Mouse (Mus musculus): ENCODE measurements at regions not wholly inside any gene's neighbourhood (a gene's known extent, or its start where the extent isn't known, plus 50 kb on each side); places are given as distances from the start of the nearest gene placed in this dataset.

- Histone ChIP-seq H3K27ac (ENCODE audit: low read depth, low read length) (no peak overlapping the region), H3K9me3 (replicated peaks; ENCODE audit: control insufficient read depth, low read length) (no peaks in the 10 kb centered on the region), H3K4me3 (ENCODE audit: low read depth, low read length) (no peak overlapping the region), H3K27me3 (ENCODE audit: control insufficient read depth, insufficient read depth, low read length) (no peaks in the 10 kb centered on the region), H3K4me2 (no peak overlapping the region), H3K36me3 (ENCODE audit: control insufficient read depth, insufficient read depth, low read length) (no peaks in the 10 kb centered on the region), H3K9ac (ENCODE audit: low read depth, low read length) (no peak overlapping the region), H3K4me1 (ENCODE audit: control insufficient read depth, insufficient read depth, low read length) (0 out of 2 replicates have a peak, but pooled peaks cover 2% of the 10 kb centered on the region)
- 72% methylated on average over 6 of the region's 6 CpGs for WGBS (ENCODE audit: insufficient replicate concordance)
- no peak for ATAC-seq (replicated peaks; ENCODE audit: insufficient number of reproducible peaks, low FRiP score, low TSS enrichment)
Observed at GRCm38 (mm10) chr10:67788116-67788515, 124.3 kb downstream of the Zfp365 start.

GRCm38 (mm10) chr10:67785563-67785962, 126.9 kb downstream of the Zfp365 start:
- H3K9ac ChIP-seq (ENCODE audit: low read depth, low read length): no peak overlapping the region
- H3K4me1 ChIP-seq (ENCODE audit: control insufficient read depth, insufficient read depth, low read length): 0 out of 2 replicates have a peak, but pooled peaks cover 2% of the 10 kb centered on the region
- H3K27ac ChIP-seq (ENCODE audit: low read depth, low read length): no peak overlapping the region
- H3K36me3 ChIP-seq (ENCODE audit: control insufficient read depth, insufficient read depth, low read length): no peaks in the 10 kb centered on the region
- no peak overlapping the region for H3K4me2 ChIP-seq
- ATAC-seq (replicated peaks; ENCODE audit: insufficient number of reproducible peaks, low FRiP score, low TSS enrichment): no peak
- WGBS (ENCODE audit: insufficient replicate concordance): 65% methylated on average over 2 of the region's 2 CpGs
- H3K9me3 ChIP-seq (replicated peaks; ENCODE audit: control insufficient read depth, low read length): no peaks in the 10 kb centered on the region
- no peaks in the 10 kb centered on the region for H3K27me3 ChIP-seq (ENCODE audit: control insufficient read depth, insufficient read depth, low read length)
- no peak overlapping the region for H3K4me3 ChIP-seq (ENCODE audit: low read depth, low read length)

GRCm38 (mm10) chr10:67778341-67778740, 134.1 kb downstream of the Zfp365 start:
- Histone ChIP-seq H3K4me2 (no peak overlapping the region), H3K27me3 (ENCODE audit: control insufficient read depth, insufficient read depth, low read length) (no peaks in the 10 kb centered on the region), H3K27ac (ENCODE audit: low read depth, low read length) (no peak overlapping the region), H3K9me3 (replicated peaks; ENCODE audit: control insufficient read depth, low read length) (no peaks in the 10 kb centered on the region), H3K4me1 (ENCODE audit: control insufficient read depth, insufficient read depth, low read length) (no peaks in the 10 kb centered on the region), H3K36me3 (ENCODE audit: control insufficient read depth, insufficient read depth, low read length) (no peaks in the 10 kb centered on the region), H3K9ac (ENCODE audit: low read depth, low read length) (no peak overlapping the region), H3K4me3 (ENCODE audit: low read depth, low read length) (no peak overlapping the region)
- no peak for ATAC-seq (replicated peaks; ENCODE audit: insufficient number of reproducible peaks, low FRiP score, low TSS enrichment)
- WGBS (ENCODE audit: insufficient replicate concordance): 69% methylated on average over 10 of the region's 10 CpGs

GRCm38 (mm10) chr10:67777721-67778120, 134.7 kb downstream of the Zfp365 start:
- ATAC-seq (replicated peaks; ENCODE audit: insufficient number of reproducible peaks, low FRiP score, low TSS enrichment): no peak
- no peaks in the 10 kb centered on the region for H3K9me3 ChIP-seq (replicated peaks; ENCODE audit: control insufficient read depth, low read length)
- no peaks in the 10 kb centered on the region for H3K4me1 ChIP-seq (ENCODE audit: control insufficient read depth, insufficient read depth, low read length)
- H3K27me3 ChIP-seq (ENCODE audit: control insufficient read depth, insufficient read depth, low read length): no peaks in the 10 kb centered on the region
- no peak overlapping the region for H3K9ac ChIP-seq (ENCODE audit: low read depth, low read length)
- no peak overlapping the region for H3K27ac ChIP-seq (ENCODE audit: low read depth, low read length)
- H3K36me3 ChIP-seq (ENCODE audit: control insufficient read depth, insufficient read depth, low read length): no peaks in the 10 kb centered on the region
- no peak overlapping the region for H3K4me3 ChIP-seq (ENCODE audit: low read depth, low read length)
- no peak overlapping the region for H3K4me2 ChIP-seq
- WGBS (ENCODE audit: insufficient replicate concordance): 85% methylated on average over 7 of the region's 7 CpGs

- no peak for ATAC-seq (replicated peaks; ENCODE audit: insufficient number of reproducible peaks, low FRiP score, low TSS enrichment)
- Histone ChIP-seq H3K4me3 (ENCODE audit: low read depth, low read length) (no peak overlapping the region), H3K9me3 (replicated peaks; ENCODE audit: control insufficient read depth, low read length) (no peaks in the 10 kb centered on the region), H3K27ac (ENCODE audit: low read depth, low read length) (no peak overlapping the region), H3K4me1 (ENCODE audit: control insufficient read depth, insufficient read depth, low read length) (no peaks in the 10 kb centered on the region), H3K36me3 (ENCODE audit: control insufficient read depth, insufficient read depth, low read length) (no peaks in the 10 kb centered on the region), H3K4me2 (no peak overlapping the region), H3K27me3 (ENCODE audit: control insufficient read depth, insufficient read depth, low read length) (no peaks in the 10 kb centered on the region), H3K9ac (ENCODE audit: low read depth, low read length) (no peak overlapping the region)
- WGBS (ENCODE audit: insufficient replicate concordance): 83% methylated on average over 9 of the region's 9 CpGs
Observed at GRCm38 (mm10) chr10:67776851-67777250, 135.6 kb downstream of the Zfp365 start.

- WGBS (ENCODE audit: insufficient replicate concordance): 74% methylated on average over 8 of the region's 8 CpGs
- ATAC-seq (replicated peaks; ENCODE audit: insufficient number of reproducible peaks, low FRiP score, low TSS enrichment): no peak
- H3K4me2 ChIP-seq: no peak overlapping the region
Observed at GRCm38 (mm10) chr10:67771796-67772195, 140.7 kb downstream of the Zfp365 start.

GRCm38 (mm10) chr10:67766099-67766498, 146.4 kb downstream of the Zfp365 start:
- no peak overlapping the region for H3K9ac ChIP-seq (ENCODE audit: low read depth, low read length)
- H3K4me3 ChIP-seq (ENCODE audit: low read depth, low read length): no peak overlapping the region
- no peaks in the 10 kb centered on the region for H3K4me1 ChIP-seq (ENCODE audit: control insufficient read depth, insufficient read depth, low read length)
- 40% methylated on average over 13 of the region's 13 CpGs for WGBS (ENCODE audit: insufficient replicate concordance)
- H3K27ac ChIP-seq (ENCODE audit: low read depth, low read length): no peak overlapping the region
- H3K27me3 ChIP-seq (ENCODE audit: control insufficient read depth, insufficient read depth, low read length): no peaks in the 10 kb centered on the region
- no peaks in the 10 kb centered on the region for H3K9me3 ChIP-seq (replicated peaks; ENCODE audit: control insufficient read depth, low read length)
- H3K36me3 ChIP-seq (ENCODE audit: control insufficient read depth, insufficient read depth, low read length): no peaks in the 10 kb centered on the region
- no peak for ATAC-seq (replicated peaks; ENCODE audit: insufficient number of reproducible peaks, low FRiP score, low TSS enrichment)
- no peak overlapping the region for H3K4me2 ChIP-seq

More at GRCm38 (mm10) chr10:67771796-67772195, 140.7 kb downstream of the Zfp365 start:
- no peaks in the 10 kb centered on the region for H3K36me3 ChIP-seq (ENCODE audit: control insufficient read depth, insufficient read depth, low read length)
- no peaks in the 10 kb centered on the region for H3K9me3 ChIP-seq (replicated peaks; ENCODE audit: control insufficient read depth, low read length)
- H3K27ac ChIP-seq (ENCODE audit: low read depth, low read length): no peak overlapping the region
- H3K27me3 ChIP-seq (ENCODE audit: control insufficient read depth, insufficient read depth, low read length): no peaks in the 10 kb centered on the region
- no peak overlapping the region for H3K9ac ChIP-seq (ENCODE audit: low read depth, low read length)
- H3K4me1 ChIP-seq (ENCODE audit: control insufficient read depth, insufficient read depth, low read length): no peaks in the 10 kb centered on the region
- H3K4me3 ChIP-seq (ENCODE audit: low read depth, low read length): no peak overlapping the region

GRCm38 (mm10) chr10:67760424-67760823, 152.0 kb downstream of the Zfp365 start:
- no peaks in the 10 kb centered on the region for H3K9me3 ChIP-seq (replicated peaks; ENCODE audit: control insufficient read depth, low read length)
- no peak overlapping the region for H3K4me2 ChIP-seq
- no peak for ATAC-seq (replicated peaks; ENCODE audit: insufficient number of reproducible peaks, low FRiP score, low TSS enrichment)
- no peaks in the 10 kb centered on the region for H3K36me3 ChIP-seq (ENCODE audit: control insufficient read depth, insufficient read depth, low read length)
- no peak overlapping the region for H3K4me3 ChIP-seq (ENCODE audit: low read depth, low read length)
- 51% methylated on average over 3 of the region's 3 CpGs for WGBS (ENCODE audit: insufficient replicate concordance)
- H3K9ac ChIP-seq (ENCODE audit: low read depth, low read length): no peak overlapping the region
- no peak overlapping the region for H3K27ac ChIP-seq (ENCODE audit: low read depth, low read length)
- no peaks in the 10 kb centered on the region for H3K27me3 ChIP-seq (ENCODE audit: control insufficient read depth, insufficient read depth, low read length)
- H3K4me1 ChIP-seq (ENCODE audit: control insufficient read depth, insufficient read depth, low read length): no peaks in the 10 kb centered on the region

GRCm38 (mm10) chr10:67748121-67748520, 164.3 kb downstream of the Zfp365 start:
- Histone ChIP-seq H3K9me3 (replicated peaks; ENCODE audit: control insufficient read depth, low read length) (no peaks in the 10 kb centered on the region), H3K4me3 (ENCODE audit: low read depth, low read length) (no peak overlapping the region), H3K27me3 (ENCODE audit: control insufficient read depth, insufficient read depth, low read length) (no peaks in the 10 kb centered on the region), H3K36me3 (ENCODE audit: control insufficient read depth, insufficient read depth, low read length) (no peaks in the 10 kb centered on the region), H3K27ac (ENCODE audit: low read depth, low read length) (no peak overlapping the region), H3K9ac (ENCODE audit: low read depth, low read length) (no peak overlapping the region), H3K4me2 (no peak overlapping the region), H3K4me1 (ENCODE audit: control insufficient read depth, insufficient read depth, low read length) (no peaks in the 10 kb centered on the region)
- 80% methylated on average over 4 of the region's 4 CpGs for WGBS (ENCODE audit: insufficient replicate concordance)
- no peak for ATAC-seq (replicated peaks; ENCODE audit: insufficient number of reproducible peaks, low FRiP score, low TSS enrichment)

Measured in heart, embryonic 11.5 days (tissue).